Mouse (Mus musculus) myocyte (in vitro differentiated cells): ENCODE data around the gene Src.

Experiments
- CEBPB ChIP-seq: IDR thresholded peaks from 2 replicates; pipeline ENCODE4 v1.6.1; 2011; ENCODE audit warnings: mild to moderate bottlenecking, moderate library complexity; ENCODE audit not compliant: poor library complexity, insufficient read depth, severe bottlenecking
- E2F4 ChIP-seq: IDR thresholded peaks from one replicate; pipeline ENCODE4 v1.6.1; 2011; ENCODE audit warnings: mild to moderate bottlenecking, control low read depth, moderate library complexity; ENCODE audit not compliant: insufficient read depth
- MAX ChIP-seq: IDR thresholded peaks from one replicate; pipeline ENCODE4 v1.6.1; 2011; ENCODE audit warnings: low read depth, mild to moderate bottlenecking, control low read depth
- MYOD1 ChIP-seq, 3 experiments: IDR thresholded peaks; one replicate each; pipeline ENCODE4 v1.6.1; 2011; ENCODE audit warnings: control low read depth in 2 of 3, low read depth in 2 of 3, mild to moderate bottlenecking in 2 of 3, moderate library complexity in 1 of 3; ENCODE audit not compliant: insufficient read length in 2 of 3, control insufficient read depth in 1 of 3
- MYOG ChIP-seq, 3 experiments: IDR thresholded peaks; one replicate each; pipeline ENCODE4 v1.6.1; 2011; ENCODE audit warnings: control low read depth in 2 of 3, low read depth in 2 of 3, mild to moderate bottlenecking in 2 of 3; ENCODE audit not compliant: insufficient read length in 2 of 3, control insufficient read depth in 1 of 3, insufficient read depth in 1 of 3
- POLR2A ChIP-seq: IDR thresholded peaks from one replicate; pipeline ENCODE4 v1.6.1; 2011; ENCODE audit warnings: low read depth, mild to moderate bottlenecking, control low read depth, moderate library complexity; ENCODE audit not compliant: insufficient read length
- POLR2AphosphoS2 ChIP-seq: IDR thresholded peaks from one replicate; pipeline ENCODE4 v1.6.1; 2011; ENCODE audit warnings: low read depth, control low read depth; ENCODE audit not compliant: insufficient read length
- SRF ChIP-seq: IDR thresholded peaks from one replicate; pipeline ENCODE4 v1.6.1; 2011; ENCODE audit warnings: low read depth; ENCODE audit not compliant: control insufficient read depth, insufficient read length
- TCF12 ChIP-seq: IDR thresholded peaks from one replicate; pipeline ENCODE4 v1.6.1; 2011; ENCODE audit warnings: mild to moderate bottlenecking, control low read depth; ENCODE audit not compliant: poor library complexity, insufficient read depth, severe bottlenecking
- USF1 ChIP-seq: IDR thresholded peaks from one replicate; pipeline ENCODE4 v1.6.1; 2011; ENCODE audit warnings: low read depth, mild to moderate bottlenecking, control low read depth, moderate library complexity

DNA sequence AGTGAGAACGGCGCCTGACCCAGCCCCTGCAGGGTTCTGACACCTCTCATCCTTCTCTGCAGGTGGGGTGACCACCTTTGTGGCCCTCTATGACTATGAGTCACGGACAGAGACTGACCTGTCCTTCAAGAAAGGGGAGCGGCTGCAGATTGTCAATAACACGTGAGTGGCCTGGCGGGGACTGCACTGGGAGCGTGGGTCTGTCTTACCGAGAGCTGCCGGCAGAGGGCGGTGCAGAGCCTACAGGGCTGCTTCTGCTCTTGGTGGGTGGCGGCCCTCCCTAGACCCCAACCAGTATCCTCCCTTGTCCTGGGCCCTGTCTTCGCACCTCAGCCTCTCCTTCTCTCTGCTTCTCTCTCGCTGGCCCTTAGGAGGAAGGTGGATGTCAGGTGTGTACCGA is 40.2 kb downstream of the Src start:
- no peak for TF ChIP-seq POLR2A
- no peak for TF ChIP-seq POLR2AphosphoS2
- TF ChIP-seq CEBPB: no peak
- no peak for TF ChIP-seq USF1
- TF ChIP-seq E2F4: no peak
- no peak for TF ChIP-seq MYOD1 (IDR thresholded peaks at IDR 0.05; ENCODE audit: control insufficient read depth in 1 of 3, insufficient read length in 2 of 3, low read depth in 2 of 3)
- peak in 1 of 3 experiments; percentile 9 for TF ChIP-seq MYOG (IDR thresholded peaks at IDR 0.05; ENCODE audit: control insufficient read depth in 1 of 3, insufficient read depth in 1 of 3, insufficient read length in 2 of 3, low read depth in 2 of 3)
- no peak for TF ChIP-seq TCF12
- TF ChIP-seq MAX: no peak
- TF ChIP-seq SRF: no peak
